Comparison of ENCODE assay signal across 7 mouse cellular contexts in genomic region chr3:9608906-9609580, GRCm38 (mm10). TPM values are rescaled to one million over a fixed set of nuclear protein-coding genes. Genes with fewer than 3 reads are reported as not detected.
DNase-seq lines count a peak whose midpoint lies in the region; ATAC-seq and TF ChIP-seq lines count a peak whose summit lies in the region.

No protein-coding gene starts in this region.

- 0 out of 2 replicates have a peak, but pooled peaks cover under 1% of the 10 kb centered on the region for H3K4me1 ChIP-seq in intestine, postnatal 0 days (replicated peaks; ENCODE audit: control insufficient read depth, insufficient read depth, low read length)
- peaks cover 14% of the 10 kb centered on the region for H3K4me1 ChIP-seq in liver, embryonic 11.5 days (replicated peaks; ENCODE audit: control insufficient read depth, insufficient read depth, low read length)
- peaks cover 23% of the 10 kb centered on the region for H3K4me1 ChIP-seq in midbrain, embryonic 16.5 days (ENCODE audit: control insufficient read depth, insufficient read depth, low read length)
- peaks cover 26% of the 10 kb centered on the region; the same call in 1 of the 2 replicates for H3K4me1 ChIP-seq in stomach, embryonic 14.5 days (ENCODE audit: control insufficient read depth, insufficient read depth, low read length)

- no peaks in the 10 kb centered on the region for H3K9me3 ChIP-seq in intestine, postnatal 0 days (ENCODE audit: control insufficient read depth)
- H3K9me3 ChIP-seq in liver, embryonic 11.5 days (ENCODE audit: control insufficient read depth, low read length) = no peaks in the 10 kb centered on the region
- no peaks in the 10 kb centered on the region for H3K9me3 ChIP-seq in midbrain, embryonic 16.5 days (replicated peaks; ENCODE audit: control insufficient read depth, low read length, poor library complexity, severe bottlenecking)
- no peaks in the 10 kb centered on the region for H3K9me3 ChIP-seq in stomach, embryonic 14.5 days (ENCODE audit: control insufficient read depth, low read depth, low read length)

- no peaks in the 10 kb centered on the region for H3K27me3 ChIP-seq in intestine, postnatal 0 days (replicated peaks; ENCODE audit: control insufficient read depth, insufficient read depth, low read length)
- H3K27me3 ChIP-seq in liver, embryonic 11.5 days (replicated peaks; ENCODE audit: control insufficient read depth, insufficient read depth, low read length) = no peaks in the 10 kb centered on the region; the same call in 1 of the 2 replicates
- H3K27me3 ChIP-seq in midbrain, embryonic 16.5 days (ENCODE audit: control insufficient read depth, insufficient read depth, low read depth, low read length) = no peaks in the 10 kb centered on the region
- no peaks in the 10 kb centered on the region for H3K27me3 ChIP-seq in stomach, embryonic 14.5 days (ENCODE audit: control insufficient read depth, insufficient read depth, low read length)

- WGBS in intestine, postnatal 0 days = under 1% methylated on average over 90 of the region's 94 CpGs
- 1% methylated on average over 92 of the region's 94 CpGs for WGBS in liver, embryonic 11.5 days
- 1% methylated on average over 44 of the region's 94 CpGs for WGBS in midbrain, embryonic 16.5 days
- WGBS in stomach, embryonic 14.5 days = under 1% methylated on average over 92 of the region's 94 CpGs

- H3K27ac ChIP-seq in intestine, postnatal 0 days (ENCODE audit: low read depth, low read length) = peak overlapping the region; percentile 83
- H3K27ac ChIP-seq in liver, embryonic 11.5 days (ENCODE audit: low read depth, low read length) = peak overlapping the region; percentile 89
- peak overlapping the region; percentile 96 for H3K27ac ChIP-seq in midbrain, embryonic 16.5 days (ENCODE audit: low read length)
- peak overlapping the region; percentile 85 for H3K27ac ChIP-seq in stomach, embryonic 14.5 days (ENCODE audit: low read length)

- peak overlapping the region; percentile 98 for H3K4me2 ChIP-seq in intestine, postnatal 0 days (replicated peaks; ENCODE audit: low read depth)
- peak overlapping the region; percentile 95 for H3K4me2 ChIP-seq in liver, embryonic 11.5 days
- H3K4me2 ChIP-seq in midbrain, embryonic 16.5 days (ENCODE audit: low read length) = peak overlapping the region; percentile 62
- peak overlapping the region; percentile 64 for H3K4me2 ChIP-seq in stomach, embryonic 14.5 days (replicated peaks; ENCODE audit: low read depth, low read length)

- TF ChIP-seq CTCF in intestine, postnatal 0 days (IDR thresholded peaks at IDR 0.05; ENCODE audit: low read depth) = no peak

- H3K4me3 ChIP-seq in intestine, postnatal 0 days (ENCODE audit: low read depth, low read length) = peak overlapping the region; percentile 81
- H3K4me3 ChIP-seq in liver, embryonic 11.5 days (ENCODE audit: low read depth, low read length) = peak overlapping the region; percentile 90
- peak overlapping the region; percentile 84 for H3K4me3 ChIP-seq in midbrain, embryonic 16.5 days (ENCODE audit: low read depth, low read length)
- H3K4me3 ChIP-seq in stomach, embryonic 14.5 days (ENCODE audit: low read depth, low read length) = peak overlapping the region; percentile 88

- peak; percentile 58 for DNase-seq in adrenal gland, postnatal 25 days
- DNase-seq in cerebellum, postnatal 36 days = peak; percentile 47 to 52
- DNase-seq in liver, embryonic 11.5 days (ENCODE audit: low spot score) = peak; percentile 72

- H3K9ac ChIP-seq in intestine, postnatal 0 days (ENCODE audit: low read depth, low read length) = peak overlapping the region; percentile 81
- peak overlapping the region; percentile 88 for H3K9ac ChIP-seq in liver, embryonic 11.5 days (ENCODE audit: low read depth, low read length)
- peak overlapping the region; percentile 93 for H3K9ac ChIP-seq in midbrain, embryonic 16.5 days (ENCODE audit: low read depth, low read length)
- H3K9ac ChIP-seq in stomach, embryonic 14.5 days (replicated peaks; ENCODE audit: low read depth, low read length) = peak overlapping the region; percentile 96

- no peaks in the 10 kb centered on the region for H3K36me3 ChIP-seq in intestine, postnatal 0 days (ENCODE audit: control insufficient read depth, insufficient read depth)
- no peaks in the 10 kb centered on the region for H3K36me3 ChIP-seq in liver, embryonic 11.5 days (ENCODE audit: control insufficient read depth, insufficient read depth, low read length)
- H3K36me3 ChIP-seq in midbrain, embryonic 16.5 days (ENCODE audit: control insufficient read depth, insufficient read depth, low read length) = no peaks in the 10 kb centered on the region
- no peaks in the 10 kb centered on the region for H3K36me3 ChIP-seq in stomach, embryonic 14.5 days (ENCODE audit: control insufficient read depth, insufficient read depth, low read length)

- ATAC-seq in granulocyte monocyte progenitor cell, adult 5-6 weeks (replicated peaks; ENCODE audit: poor library complexity, severe bottlenecking) = peak; percentile 10
- peak; percentile 22 for ATAC-seq in intestine, postnatal 0 days
- peak; percentile 41 for ATAC-seq in liver, embryonic 11.5 days (replicated peaks; ENCODE audit: low FRiP score)
- peak; percentile 38 for ATAC-seq in midbrain, embryonic 16.5 days
- peak; percentile 42; the same call in 1 of the 2 replicates for ATAC-seq in stomach, embryonic 14.5 days (ENCODE audit: insufficient number of reproducible peaks, insufficient read depth, low FRiP score, low read depth)

RNA-seq across cellular contexts. Expression of gene Zfp704, which starts 0.8 kb away (rescaled TPM):
- 13.6 and 18.7 TPM in 2 replicates for total RNA-seq in adrenal gland, postnatal 25 days (2021)
- 22.9 and 25.3 TPM in 2 replicates for total RNA-seq in granulocyte monocyte progenitor cell, adult 5-6 weeks (2014; fragmentation: Nextera tagmentation)
- 15.6 and 15.7 TPM in 2 replicates for total RNA-seq in granulocyte monocyte progenitor cell, adult 5-6 weeks (2017)
- polyA plus RNA-seq in intestine, postnatal 0 days (2015; fragmentation: Nextera tagmentation; extraction: Ambion mirVana) = 2.8 and 3.3 TPM in 2 replicates
- polyA plus RNA-seq in liver, embryonic 11.5 days (2014; fragmentation: Nextera tagmentation; extraction: Ambion mirVana) = 4.1 and 4.7 TPM in 2 replicates
- 14.6 and 14.8 TPM in 2 replicates for polyA plus RNA-seq in midbrain, embryonic 16.5 days (2015; fragmentation: Nextera tagmentation; extraction: Ambion mirVana)
- 15.4 and 16.3 TPM in 2 replicates for polyA plus RNA-seq in stomach, embryonic 14.5 days (2014; fragmentation: Nextera tagmentation; extraction: Ambion mirVana)

Comparison
In these comparisons a context has a peak if more than half of its experiments do, and no peak if none do; other contexts are left out.
1. Peak in every context shown above with its lines: DNase-seq, ATAC-seq, H3K4me3 ChIP-seq and H3K27ac ChIP-seq.